Mouse (Mus musculus): ENCODE data around the gene Brox.
A peak's percentile ranks its signal among the peaks of the same experiment; 100 is the strongest.
"Not testable (repeated sequence)": the region's sequence is repeated elsewhere in the genome, so short reads cannot be mapped to it uniquely, and the experiment has no call there.

Gene Brox

GRCm38 (mm10) chr1:183296877-183297383, at the start of gene Brox:
Gene Brox (minus strand): TSS chr1:183297269.
- peak; percentile 96 for DNase-seq (ENCODE audit: low spot score in 2 of 2)

GRCm38 (mm10) chr1:183345817-183346195, 48.7 kb upstream of the Brox start:
- no peak for DNase-seq (ENCODE audit: low spot score in 2 of 2)

- DNase-seq (ENCODE audit: low spot score in 2 of 2), result peak; percentile 80 to 88
Measured at GRCm38 (mm10) chr1:183344886-183345816, 48.1 kb upstream of the Brox start.

GRCm38 (mm10) chr1:183342902-183343301, 45.8 kb upstream of the Brox start:
- DNase-seq (ENCODE audit: low spot score in 2 of 2), result not testable (repeated sequence)

- DNase-seq (ENCODE audit: low spot score in 2 of 2), result no peak
Measured at GRCm38 (mm10) chr1:183327171-183327570, 30.1 kb upstream of the Brox start.

- no peak for DNase-seq (ENCODE audit: low spot score in 2 of 2)
Measured at GRCm38 (mm10) chr1:183324433-183324832, 27.4 kb upstream of the Brox start.

GRCm38 (mm10) chr1:183323923-183324322, 26.9 kb upstream of the Brox start:
- DNase-seq (ENCODE audit: low spot score in 2 of 2), result no peak

GRCm38 (mm10) chr1:183322496-183322895, 25.4 kb upstream of the Brox start:
- DNase-seq (ENCODE audit: low spot score in 2 of 2), result not testable (repeated sequence)

- DNase-seq (ENCODE audit: low spot score in 2 of 2), result no peak
Measured at GRCm38 (mm10) chr1:183320708-183321107, 23.6 kb upstream of the Brox start.

GRCm38 (mm10) chr1:183315783-183316182, 18.7 kb upstream of the Brox start:
- DNase-seq (ENCODE audit: low spot score in 2 of 2), result no peak

- DNase-seq (ENCODE audit: low spot score in 2 of 2), result no peak
Measured at GRCm38 (mm10) chr1:183312076-183312475, 15.0 kb upstream of the Brox start.

GRCm38 (mm10) chr1:183309601-183310000, 12.5 kb upstream of the Brox start:
- not testable (repeated sequence) for DNase-seq (ENCODE audit: low spot score in 2 of 2)

- no peak for DNase-seq (ENCODE audit: low spot score in 2 of 2)
Measured at GRCm38 (mm10) chr1:183308476-183308875, 11.4 kb upstream of the Brox start.

- DNase-seq (ENCODE audit: low spot score in 2 of 2), result no peak
Measured at GRCm38 (mm10) chr1:183307555-183307954, 10.5 kb upstream of the Brox start.

GRCm38 (mm10) chr1:183299161-183299560, 2.1 kb upstream of the Brox start:
- peak; percentile 95 to 97 for DNase-seq (ENCODE audit: low spot score in 2 of 2)

GRCm38 (mm10) chr1:183297886-183298489, 919 bp upstream of the Brox start:
- DNase-seq (ENCODE audit: low spot score in 2 of 2), result peak; percentile 15 to 35

- DNase-seq (ENCODE audit: low spot score in 2 of 2), result peak; percentile 34 to 49
Measured at GRCm38 (mm10) chr1:183297473-183297885, 410 bp upstream of the Brox start.

GRCm38 (mm10) chr1:183296465-183296864, 604 bp downstream of the Brox start, which contains the start of gene Aida:
Gene Aida (plus strand): TSS chr1:183296590.
- DNase-seq (ENCODE audit: low spot score in 2 of 2), result peak; percentile 23 to 47

GRCm38 (mm10) chr1:183289576-183289975, 7.5 kb downstream of the Brox start:
- no peak for DNase-seq (ENCODE audit: low spot score in 2 of 2)

GRCm38 (mm10) chr1:183288351-183288750, 8.7 kb downstream of the Brox start:
- DNase-seq (ENCODE audit: low spot score in 2 of 2), result no peak

- DNase-seq (ENCODE audit: low spot score in 2 of 2), result no peak
Measured at GRCm38 (mm10) chr1:183275763-183276162, 21.3 kb downstream of the Brox start.

GRCm38 (mm10) chr1:183274385-183274784, 22.7 kb downstream of the Brox start:
- DNase-seq (ENCODE audit: low spot score in 2 of 2), result no peak
